Mouse (Mus musculus): ENCODE measurements around the gene Hspb2. TPM values are rescaled to one million over a fixed set of nuclear protein-coding genes. Genes with fewer than 3 reads are reported as not detected.

The Hspb2 gene
- polyA plus RNA-seq, 1 experiment, result 28.4 TPM

GRCm38 (mm10) chr9:50711337-50711736 is 40.8 kb downstream of the Hspb2 start:
- DNase-seq (ENCODE audit: low read depth), result no peak

GRCm38 (mm10) chr9:50709108-50709507 is 43.0 kb downstream of the Hspb2 start:
- no peak for DNase-seq (ENCODE audit: low read depth)

GRCm38 (mm10) chr9:50704907-50705306 is 47.2 kb downstream of the Hspb2 start:
- no peak for DNase-seq (ENCODE audit: low read depth)

Other genes with a start within 250 kb of the Hspb2 start
- gene Pts, start 223.6 kb downstream of the Hspb2 start, polyA plus RNA-seq (2012; rRNA removed), result 50.6 and 51.6 TPM in 2 replicates
- 2.7 and 3.5 TPM in 2 replicates for gene Il18, start 197.5 kb downstream of the Hspb2 start, polyA plus RNA-seq (2012; rRNA removed)
- 0.34 and 0.79 TPM in 2 replicates for gene Bco2, start 197.2 kb downstream of the Hspb2 start, polyA plus RNA-seq (2012; rRNA removed)
- gene Tex12, start 191.0 kb downstream of the Hspb2 start, polyA plus RNA-seq (2012; rRNA removed), result not detected in 2 replicates
- 162 and 250 TPM in 2 replicates for gene Sdhd, start 148.5 kb downstream of the Hspb2 start, polyA plus RNA-seq (2012; rRNA removed)
- gene Timm8b, start 148.4 kb downstream of the Hspb2 start, polyA plus RNA-seq (2012; rRNA removed), result 246 and 300 TPM in 2 replicates
- gene Pih1d2, start 135.0 kb downstream of the Hspb2 start, polyA plus RNA-seq (2012; rRNA removed), result 3.5 and 5.2 TPM in 2 replicates
- gene Nkapd1, start 134.9 kb downstream of the Hspb2 start, polyA plus RNA-seq (2012; rRNA removed), result 6.1 and 7.7 TPM in 2 replicates
- gene Dlat, start 92.6 kb downstream of the Hspb2 start, polyA plus RNA-seq (2012; rRNA removed), result 46.0 and 58.7 TPM in 2 replicates
- 2.5 and 3.3 TPM in 2 replicates for gene Dixdc1, start 12.8 kb downstream of the Hspb2 start, polyA plus RNA-seq (2012; rRNA removed)
- 22.3 and 24.6 TPM in 2 replicates for gene 2310030G06Rik, start 5.8 kb downstream of the Hspb2 start, polyA plus RNA-seq (2012; rRNA removed)
- gene Cryab, start 1.0 kb downstream of the Hspb2 start, polyA plus RNA-seq (2012; rRNA removed), result 157 and 293 TPM in 2 replicates
- 6.3 TPM in 2 replicates for gene Fdxacb1, start 15.9 kb upstream of the Hspb2 start, polyA plus RNA-seq (2012; rRNA removed)
- gene Alg9, start 22.7 kb upstream of the Hspb2 start, polyA plus RNA-seq (2012; rRNA removed), result 38.9 and 55.4 TPM in 2 replicates
- gene 1110032A03Rik, start 23.2 kb upstream of the Hspb2 start, polyA plus RNA-seq (2012; rRNA removed), result 109 and 170 TPM in 2 replicates
- 48.4 and 49.0 TPM in 2 replicates for gene Ppp2r1b, start 92.9 kb upstream of the Hspb2 start, polyA plus RNA-seq (2012; rRNA removed)